Mouse (Mus musculus) embryonic facial prominence, embryonic 13.5 days (tissue): Measurements from ENCODE around the gene Snx9. TPM values are rescaled to one million over a fixed set of nuclear protein-coding genes. Genes with fewer than 3 reads are reported as not detected.
A peak's percentile ranks its signal among the peaks of the same experiment; 100 is the strongest.

Experiments used
- ATAC-seq: fragments of 200-750 bp; cut with Nextera tagmentation; 2 replicates; pipeline ENCODE4 v1.8.0; 2017; ENCODE audit warnings: low read depth; ENCODE audit not compliant: insufficient number of reproducible peaks, insufficient read depth, low FRiP score, low TSS enrichment
- H3K27ac ChIP-seq: fragments of 300-500 bp; sonication (generic); 2 replicates; pipeline ENCODE4 v1.5.1; 2015; ENCODE audit warnings: moderate library complexity, mild to moderate bottlenecking, inconsistent platforms
- H3K27me3 ChIP-seq: fragments of 300-500 bp; sonication (generic); 2 replicates; pipeline ENCODE4 v1.6.1; 2015; ENCODE audit warnings: mild to moderate bottlenecking, inconsistent platforms
- H3K36me3 ChIP-seq: fragments of 300-500 bp; sonication (generic); 2 replicates; pipeline ENCODE4 v1.6.1; 2015; ENCODE audit warnings: mild to moderate bottlenecking, inconsistent platforms
- H3K4me1 ChIP-seq: fragments of 300-500 bp; sonication (generic); 2 replicates; pipeline ENCODE4 v1.6.1; 2015; ENCODE audit warnings: inconsistent platforms
- H3K4me2 ChIP-seq: fragments of 300-500 bp; sonication (generic); 2 replicates; pipeline ENCODE4 v1.6.1; 2015; ENCODE audit warnings: moderate library complexity, mild to moderate bottlenecking, inconsistent platforms
- H3K4me3 ChIP-seq: fragments of 300-500 bp; sonication (generic); 2 replicates; pipeline ENCODE4 v1.5.1; 2015; ENCODE audit warnings: mild to moderate bottlenecking, inconsistent platforms
- H3K9ac ChIP-seq: fragments of 300-500 bp; sonication (generic); 2 replicates; pipeline ENCODE4 v1.6.1; 2015; ENCODE audit warnings: mild to moderate bottlenecking, inconsistent platforms
- H3K9me3 ChIP-seq: fragments of 300-500 bp; sonication (generic); 2 replicates; pipeline ENCODE4 v1.6.1; 2016; ENCODE audit warnings: inconsistent platforms
- WGBS: fragments of 180-500 bp; shearing (Covaris S2); methylation state at CpG from one replicate; pipeline ENCODE4 v1.1.7; 2015; ENCODE audit warnings: mixed read lengths; 5-methylcytosine and 5-hydroxymethylcytosine counted together
- polyA plus RNA-seq: library from polyadenylated mRNA; unstranded; fragments of >200 nt; fragmentation: Nextera tagmentation; extraction: Ambion mirVana; gene quantifications from 2 replicates; pipeline ENCODE4 v1.2.1, GENCODE M21; 2015

Gene Snx9
- polyA plus RNA-seq, 1 experiment from 2014 or later: 23.4 TPM

DNA sequence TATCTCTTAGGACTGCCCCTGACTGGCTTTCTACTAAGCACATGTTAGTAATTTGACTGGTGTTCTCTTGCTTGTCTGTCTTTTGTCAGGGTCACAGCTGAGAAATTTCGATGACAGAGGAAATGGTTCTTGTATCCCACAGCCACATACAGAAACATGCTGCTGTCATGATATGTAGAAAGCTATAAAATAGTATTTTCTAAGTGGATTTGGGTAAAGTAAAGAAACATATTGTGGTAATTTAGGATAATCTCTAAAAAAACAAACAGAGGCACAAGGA is 26.5 kb upstream of the Snx9 start:
- Histone ChIP-seq H3K4me1 (peaks cover 23% of the 10 kb centered on the region), H3K27ac (no peak overlapping the region), H3K4me2 (no peak overlapping the region), H3K9me3 (no peaks in the 10 kb centered on the region), H3K27me3 (no peaks in the 10 kb centered on the region), H3K36me3 (no peaks in the 10 kb centered on the region), H3K9ac (no peak overlapping the region), H3K4me3 (no peak overlapping the region)
- WGBS: 21% methylated on average over 1 of the region's 1 CpGs
- no peak for ATAC-seq

- Histone ChIP-seq H3K27me3 (no peaks in the 10 kb centered on the region), H3K27ac (no peak overlapping the region), H3K36me3 (no peaks in the 10 kb centered on the region), H3K9me3 (no peaks in the 10 kb centered on the region), H3K4me1 (peaks cover 34% of the 10 kb centered on the region), H3K4me2 (no peak overlapping the region), H3K4me3 (no peak overlapping the region), H3K9ac (no peak overlapping the region)
- 94% methylated on average over 2 of the region's 2 CpGs for WGBS
- ATAC-seq: no peak
Observed at GRCm38 (mm10) chr17:5817871-5818270, 23.3 kb upstream of the Snx9 start.

GRCm38 (mm10) chr17:5819105-5819504 is 22.0 kb upstream of the Snx9 start:
- Histone ChIP-seq H3K27me3 (no peaks in the 10 kb centered on the region), H3K27ac (peak overlapping the region; percentile 62; the same call in 1 of the 2 replicates), H3K9me3 (no peaks in the 10 kb centered on the region), H3K4me3 (no peak overlapping the region), H3K36me3 (no peaks in the 10 kb centered on the region), H3K4me2 (peak overlapping the region; percentile 33), H3K9ac (no peak overlapping the region), H3K4me1 (peaks cover 30% of the 10 kb centered on the region)
- no peak for ATAC-seq
- WGBS: 76% methylated on average over 6 of the region's 6 CpGs

DNA sequence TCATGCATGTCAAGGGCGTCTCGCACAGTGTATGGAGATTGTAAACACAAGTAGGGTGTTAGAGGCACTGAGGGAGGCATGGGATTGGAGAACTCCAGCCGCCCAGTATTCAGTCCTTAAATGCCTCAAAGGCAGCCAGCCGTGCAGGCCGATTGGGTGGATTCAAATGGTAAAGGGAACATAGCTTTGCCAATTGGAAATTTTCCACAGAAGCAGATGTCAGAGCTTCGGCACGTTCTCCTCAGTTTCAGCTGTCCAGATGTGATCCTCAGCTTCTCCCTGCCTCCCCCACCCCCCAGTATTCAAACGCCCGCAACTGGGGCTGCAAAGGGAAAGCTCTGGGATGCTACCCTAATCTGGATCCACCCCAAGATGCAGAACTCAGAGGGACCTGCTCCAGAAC is 21.3 kb upstream of the Snx9 start:
- ATAC-seq: peak; percentile 83
- Histone ChIP-seq H3K27ac (peak overlapping the region; percentile 62; the same call in 1 of the 2 replicates), H3K4me3 (no peak overlapping the region), H3K9ac (0 out of 2 replicates have a peak overlapping the region, but pooled peaks have one; percentile 1), H3K27me3 (no peaks in the 10 kb centered on the region), H3K36me3 (no peaks in the 10 kb centered on the region), H3K9me3 (no peaks in the 10 kb centered on the region), H3K4me2 (peak overlapping the region; percentile 33), H3K4me1 (peaks cover 26% of the 10 kb centered on the region)
- WGBS: 14% methylated on average over 9 of the region's 9 CpGs

DNA sequence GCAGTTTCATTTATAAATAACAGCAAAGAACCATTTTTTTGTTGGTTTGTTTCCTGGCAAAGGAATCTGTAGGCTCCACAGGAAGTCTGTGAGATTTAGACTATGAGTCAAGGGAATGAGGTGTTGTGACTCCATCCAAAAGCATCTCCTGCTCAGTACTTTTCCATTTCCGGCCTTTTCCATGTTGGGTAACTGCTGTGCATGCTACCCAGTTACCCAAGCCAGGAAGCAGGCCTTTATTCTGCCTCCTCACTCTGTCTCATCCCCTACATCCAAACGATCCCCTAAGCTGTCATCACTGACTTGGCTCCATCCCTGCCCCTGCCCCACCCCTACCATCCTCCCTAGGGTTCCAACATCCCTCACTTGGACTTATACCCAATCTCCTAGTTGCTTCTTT is 18.6 kb upstream of the Snx9 start:
- Histone ChIP-seq H3K9me3 (no peaks in the 10 kb centered on the region), H3K27me3 (no peaks in the 10 kb centered on the region), H3K9ac (no peak overlapping the region), H3K4me2 (no peak overlapping the region), H3K27ac (no peak overlapping the region), H3K4me1 (peaks cover 18% of the 10 kb centered on the region), H3K4me3 (no peak overlapping the region), H3K36me3 (no peaks in the 10 kb centered on the region)
- no peak for ATAC-seq
- WGBS: 73% methylated on average over 2 of the region's 2 CpGs

GRCm38 (mm10) chr17:5823032-5823431 is 18.1 kb upstream of the Snx9 start:
- no peak overlapping the region for H3K4me3 ChIP-seq
- WGBS: 89% methylated on average over 11 of the region's 11 CpGs

DNA sequence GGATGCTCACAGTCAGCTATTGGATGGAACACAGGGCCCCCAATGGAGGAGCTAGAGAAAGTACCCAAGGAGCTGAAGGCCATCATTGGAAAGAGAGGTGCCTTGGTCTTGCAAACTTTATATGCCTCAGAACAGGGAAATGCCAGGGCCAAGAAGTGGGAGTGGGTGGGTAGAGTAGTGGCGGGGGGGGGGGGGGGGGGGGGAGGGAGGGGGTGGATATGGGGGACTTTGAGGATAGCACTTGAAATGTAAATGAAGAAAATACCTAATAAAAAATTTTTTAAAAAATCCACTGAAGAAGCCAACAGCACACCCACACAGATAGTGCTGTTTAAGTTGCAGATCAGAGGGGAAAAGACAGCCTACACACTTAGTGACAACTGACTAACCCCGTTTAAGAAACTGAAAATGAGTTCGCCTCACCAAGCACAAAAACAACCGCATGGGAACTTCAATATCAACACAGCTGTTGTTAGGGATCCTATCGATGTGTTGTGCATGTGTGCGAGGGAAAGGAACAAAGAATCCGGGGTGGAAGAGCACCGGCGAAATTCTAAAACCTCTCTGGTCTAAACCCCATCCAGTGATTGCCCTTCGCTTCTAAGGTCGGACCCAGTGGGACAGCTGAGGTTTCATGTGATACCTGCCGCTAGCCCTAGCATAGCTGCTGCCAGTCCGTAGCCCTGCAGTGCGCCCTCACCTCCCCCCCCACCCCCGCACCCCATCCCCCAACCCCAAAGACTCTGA is 13.1 kb upstream of the Snx9 start:
- WGBS: 9% methylated on average over 14 of the region's 15 CpGs
- H3K27ac ChIP-seq: no peak overlapping the region
- no peaks in the 10 kb centered on the region for H3K27me3 ChIP-seq
- ATAC-seq: no peak
- no peaks in the 10 kb centered on the region for H3K9me3 ChIP-seq
- H3K4me3 ChIP-seq: peak overlapping the region; percentile 9; the same call in 1 of the 2 replicates
- peaks cover 7% of the 10 kb centered on the region for H3K4me1 ChIP-seq
- peak overlapping the region; percentile 53 for H3K4me2 ChIP-seq
- no peaks in the 10 kb centered on the region for H3K36me3 ChIP-seq
- no peak overlapping the region for H3K9ac ChIP-seq

More at GRCm38 (mm10) chr17:5823032-5823431, 18.1 kb upstream of the Snx9 start:
- Histone ChIP-seq H3K27me3 (no peaks in the 10 kb centered on the region), H3K4me1 (peaks cover 19% of the 10 kb centered on the region), H3K9ac (no peak overlapping the region), H3K36me3 (no peaks in the 10 kb centered on the region), H3K9me3 (no peaks in the 10 kb centered on the region), H3K27ac (no peak overlapping the region), H3K4me2 (no peak overlapping the region)
- ATAC-seq: no peak

DNA sequence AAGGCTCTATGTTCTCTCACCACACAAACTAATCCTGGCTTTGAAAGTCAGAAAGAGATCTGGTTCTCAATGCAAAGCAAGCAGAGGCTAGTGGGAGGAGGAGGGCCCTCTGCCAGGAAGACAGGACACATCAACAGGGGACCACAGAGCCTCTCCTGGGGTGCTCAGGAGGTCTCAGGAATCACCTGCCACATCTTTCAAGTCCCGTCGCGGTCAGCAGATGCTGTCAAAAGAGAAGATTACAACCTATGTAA is 12.6 kb upstream of the Snx9 start:
- Histone ChIP-seq H3K27me3 (no peaks in the 10 kb centered on the region), H3K4me1 (peaks cover 7% of the 10 kb centered on the region), H3K27ac (no peak overlapping the region), H3K4me3 (peak overlapping the region; percentile 9; the same call in 1 of the 2 replicates), H3K36me3 (no peaks in the 10 kb centered on the region), H3K9me3 (no peaks in the 10 kb centered on the region), H3K9ac (no peak overlapping the region), H3K4me2 (peak overlapping the region; percentile 53)
- no peak for ATAC-seq
- 16% methylated on average over 3 of the region's 3 CpGs for WGBS

DNA sequence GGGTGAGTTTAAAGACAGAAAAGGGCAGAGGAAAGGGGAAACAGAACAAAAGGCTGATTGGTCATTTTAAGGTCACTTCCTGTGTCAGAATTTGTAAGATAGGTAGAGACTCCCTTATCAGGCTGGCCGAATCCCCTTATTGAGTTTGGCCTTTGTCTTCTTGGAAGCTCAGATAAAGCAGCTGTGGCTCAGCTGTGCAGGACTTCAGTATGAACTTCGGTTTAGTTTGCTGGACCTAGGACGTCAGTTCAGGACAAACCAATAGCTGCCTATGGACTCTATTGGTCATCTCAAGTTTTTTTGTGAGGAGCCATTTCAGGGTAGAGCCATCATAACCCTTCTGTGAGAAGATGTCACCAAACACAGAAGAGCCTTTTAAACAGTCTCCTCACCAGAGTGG is 12.2 kb upstream of the Snx9 start:
- Histone ChIP-seq H3K4me2 (no peak overlapping the region), H3K27me3 (no peaks in the 10 kb centered on the region), H3K4me1 (peaks cover 7% of the 10 kb centered on the region), H3K9me3 (no peaks in the 10 kb centered on the region), H3K9ac (no peak overlapping the region), H3K4me3 (no peak overlapping the region), H3K36me3 (no peaks in the 10 kb centered on the region), H3K27ac (no peak overlapping the region)
- WGBS: 52% methylated on average over 3 of the region's 3 CpGs
- ATAC-seq: no peak

- H3K36me3 ChIP-seq: no peaks in the 10 kb centered on the region
- H3K9ac ChIP-seq: no peak overlapping the region
- H3K27ac ChIP-seq: no peak overlapping the region
- H3K4me1 ChIP-seq: peaks cover 7% of the 10 kb centered on the region
- H3K27me3 ChIP-seq: no peaks in the 10 kb centered on the region
- ATAC-seq: no peak
- H3K4me2 ChIP-seq: no peak overlapping the region
- no peaks in the 10 kb centered on the region for H3K9me3 ChIP-seq
- 76% methylated on average over 3 of the region's 3 CpGs for WGBS
- no peak overlapping the region for H3K4me3 ChIP-seq
Observed at GRCm38 (mm10) chr17:5829930-5830329, 11.2 kb upstream of the Snx9 start.

DNA sequence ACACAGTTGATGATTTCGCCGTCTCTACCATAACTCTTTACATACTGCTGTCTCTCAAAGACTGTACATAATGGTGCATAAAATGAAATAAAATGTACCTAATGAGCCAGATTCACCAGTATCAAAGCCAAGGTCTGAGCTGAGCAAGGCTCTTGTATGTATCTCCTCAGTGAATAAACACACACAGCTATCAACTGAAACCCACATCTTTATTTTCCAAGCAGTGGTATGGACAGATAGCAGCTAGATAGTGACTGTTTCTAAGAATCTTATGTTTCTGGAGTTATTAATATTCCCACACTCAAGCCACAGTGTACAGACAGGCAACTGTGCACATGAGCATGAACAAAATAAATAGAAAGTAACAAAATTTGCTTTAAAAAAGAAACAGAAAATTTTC is 10.7 kb upstream of the Snx9 start:
- Histone ChIP-seq H3K4me3 (no peak overlapping the region), H3K9me3 (no peaks in the 10 kb centered on the region), H3K4me2 (no peak overlapping the region), H3K4me1 (peaks cover 7% of the 10 kb centered on the region), H3K9ac (no peak overlapping the region), H3K36me3 (no peaks in the 10 kb centered on the region), H3K27me3 (no peaks in the 10 kb centered on the region), H3K27ac (no peak overlapping the region)
- ATAC-seq: no peak
- 93% methylated on average over 2 of the region's 2 CpGs for WGBS

DNA sequence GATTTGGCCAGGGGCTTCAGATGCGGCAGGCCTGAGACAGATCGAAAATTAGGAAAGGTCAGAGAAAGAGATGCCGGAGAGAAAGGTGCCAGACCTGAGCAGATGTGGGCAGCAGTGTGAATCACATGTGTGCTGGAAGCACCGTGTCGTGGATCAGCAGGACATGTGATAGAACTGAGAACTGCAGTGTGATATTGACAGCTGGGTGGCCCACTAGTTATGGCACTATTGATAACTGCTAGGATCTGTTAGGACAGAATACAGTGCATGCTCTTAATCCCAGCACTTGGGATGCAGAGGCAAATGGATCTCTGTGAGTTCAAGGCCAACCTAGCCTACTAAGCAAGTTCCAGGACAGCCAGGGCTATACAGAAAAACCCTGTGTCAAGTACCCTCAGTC is 10.3 kb upstream of the Snx9 start:
- WGBS: 92% methylated on average over 5 of the region's 5 CpGs
- H3K36me3 ChIP-seq: no peaks in the 10 kb centered on the region
- H3K4me3 ChIP-seq: no peak overlapping the region
- peaks cover 7% of the 10 kb centered on the region for H3K4me1 ChIP-seq
- no peak overlapping the region for H3K4me2 ChIP-seq
- no peak for ATAC-seq
- H3K9ac ChIP-seq: no peak overlapping the region
- H3K27ac ChIP-seq: no peak overlapping the region
- H3K9me3 ChIP-seq: no peaks in the 10 kb centered on the region
- no peaks in the 10 kb centered on the region for H3K27me3 ChIP-seq
